In the genomic region with DNA sequence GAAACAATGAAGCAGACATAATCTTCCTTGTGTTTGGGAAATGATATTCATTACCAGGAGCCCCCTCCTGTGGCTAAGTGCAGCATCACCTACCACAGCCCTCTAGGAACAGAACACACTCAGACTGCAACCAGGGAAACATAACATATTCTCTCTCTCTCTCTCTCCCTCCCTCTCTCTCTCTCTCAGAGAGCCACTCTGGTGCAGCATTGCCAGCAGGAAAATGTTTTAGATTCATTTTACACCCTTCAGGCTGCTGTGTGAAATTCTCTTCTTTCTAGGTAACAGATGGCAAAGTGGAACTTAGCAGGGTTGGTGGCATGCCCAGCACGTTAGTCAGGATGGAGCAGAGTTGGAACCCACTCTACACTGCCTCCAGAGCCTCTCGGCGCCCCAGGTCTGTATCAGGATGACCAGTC, we compare ENCODE assay signal across 11 mouse cellular contexts. TPM values are rescaled to one million over a fixed set of nuclear protein-coding genes. Genes with fewer than 3 reads are reported as not detected.
DNase-seq lines count a peak whose midpoint lies in the region; ATAC-seq and TF ChIP-seq lines count a peak whose summit lies in the region.
"Had no signal": no experiment of that assay in that cellular context is flagged by ENCODE, and none has a peak within 500 bp of the region (broad histone marks: within the 10 kb centered on the region; RNA-seq: fewer than 3 reads in every experiment).

No protein-coding gene starts in this region.

- no peaks in the 10 kb centered on the region for H3K27me3 ChIP-seq in midbrain, postnatal 0 days (ENCODE audit: insufficient read depth, low read length)
- H3K27me3 ChIP-seq in midbrain, embryonic 13.5 days, result no peaks in the 10 kb centered on the region; the same call in 1 of the 2 replicates
- no peaks in the 10 kb centered on the region for H3K27me3 ChIP-seq in hindbrain, postnatal 0 days (ENCODE audit: insufficient read depth, low read length)
- H3K27me3 ChIP-seq in stomach, postnatal 0 days (ENCODE audit: control insufficient read depth, insufficient read depth, low read length), result no peaks in the 10 kb centered on the region
- no peaks in the 10 kb centered on the region for H3K27me3 ChIP-seq in midbrain, embryonic 11.5 days (ENCODE audit: control insufficient read depth, insufficient read depth, low read length)
- H3K27me3 ChIP-seq: embryonic facial prominence, embryonic 13.5 days; heart, embryonic 12.5 days; limb, embryonic 12.5 days; midbrain, embryonic 12.5 days had no signal

- H3K4me1 ChIP-seq in midbrain, postnatal 0 days (ENCODE audit: insufficient read depth, low read length), result no peaks in the 10 kb centered on the region
- H3K4me1 ChIP-seq in midbrain, embryonic 13.5 days (replicated peaks), result peaks cover 17% of the 10 kb centered on the region
- H3K4me1 ChIP-seq in hindbrain, postnatal 0 days (ENCODE audit: insufficient read depth, low read length), result 0 out of 2 replicates have a peak, but pooled peaks cover 10% of the 10 kb centered on the region
- H3K4me1 ChIP-seq in stomach, postnatal 0 days (replicated peaks; ENCODE audit: control insufficient read depth, insufficient read depth), result no peaks in the 10 kb centered on the region
- H3K4me1 ChIP-seq in midbrain, embryonic 11.5 days (ENCODE audit: control insufficient read depth, insufficient read depth, low read length), result peaks cover 6% of the 10 kb centered on the region; the same call in 1 of the 2 replicates

- H3K36me3 ChIP-seq in midbrain, postnatal 0 days (ENCODE audit: insufficient read depth, low read length), result no peaks in the 10 kb centered on the region
- H3K36me3 ChIP-seq in midbrain, embryonic 13.5 days, result no peaks in the 10 kb centered on the region
- no peaks in the 10 kb centered on the region for H3K36me3 ChIP-seq in hindbrain, postnatal 0 days (ENCODE audit: insufficient read depth, low read length)
- no peaks in the 10 kb centered on the region for H3K36me3 ChIP-seq in stomach, postnatal 0 days (ENCODE audit: control insufficient read depth, insufficient read depth, low read length)
- no peaks in the 10 kb centered on the region for H3K36me3 ChIP-seq in midbrain, embryonic 11.5 days (ENCODE audit: control insufficient read depth, insufficient read depth, low read length)
- H3K36me3 ChIP-seq: embryonic facial prominence, embryonic 13.5 days; heart, embryonic 12.5 days; midbrain, embryonic 12.5 days had no signal

- no peak overlapping the region for H3K4me2 ChIP-seq in midbrain, postnatal 0 days (ENCODE audit: low read depth, low read length, poor library complexity, severe bottlenecking)
- no peak overlapping the region for H3K4me2 ChIP-seq in midbrain, embryonic 13.5 days (replicated peaks)
- no peak overlapping the region for H3K4me2 ChIP-seq in hindbrain, postnatal 0 days (ENCODE audit: low read depth, low read length)
- no peak overlapping the region for H3K4me2 ChIP-seq in stomach, postnatal 0 days (replicated peaks; ENCODE audit: low read depth)
- no peak overlapping the region for H3K4me2 ChIP-seq in midbrain, embryonic 11.5 days
- H3K4me2 ChIP-seq: embryonic facial prominence, embryonic 13.5 days; heart, embryonic 12.5 days; limb, embryonic 12.5 days; midbrain, embryonic 12.5 days had no signal

- H3K9ac ChIP-seq in midbrain, postnatal 0 days (replicated peaks; ENCODE audit: low read length, poor library complexity, severe bottlenecking), result no peak overlapping the region
- no peak overlapping the region for H3K9ac ChIP-seq in midbrain, embryonic 13.5 days (replicated peaks)
- no peak overlapping the region for H3K9ac ChIP-seq in hindbrain, postnatal 0 days (replicated peaks; ENCODE audit: low read length)
- H3K9ac ChIP-seq in stomach, postnatal 0 days (ENCODE audit: low read length), result no peak overlapping the region
- no peak overlapping the region for H3K9ac ChIP-seq in midbrain, embryonic 11.5 days (ENCODE audit: low read length)
- H3K9ac ChIP-seq: embryonic facial prominence, embryonic 13.5 days; heart, embryonic 12.5 days; limb, embryonic 12.5 days; midbrain, embryonic 12.5 days had no signal

- ATAC-seq in midbrain, postnatal 0 days (ENCODE audit: low FRiP score), result no peak
- ATAC-seq in midbrain, embryonic 13.5 days, result no peak
- ATAC-seq in hindbrain, postnatal 0 days, result 0 out of 2 replicates have a peak, but pooled peaks have one; percentile 47
- no peak for ATAC-seq in stomach, postnatal 0 days (ENCODE audit: low FRiP score, low TSS enrichment)
- no peak for ATAC-seq in midbrain, embryonic 11.5 days (ENCODE audit: low FRiP score)

- H3K27ac ChIP-seq in midbrain, postnatal 0 days (ENCODE audit: low read depth, low read length), result no peak overlapping the region
- H3K27ac ChIP-seq in midbrain, embryonic 13.5 days, result no peak overlapping the region
- peak overlapping the region; percentile 15; the same call in 1 of the 2 replicates for H3K27ac ChIP-seq in hindbrain, postnatal 0 days
- no peak overlapping the region for H3K27ac ChIP-seq in stomach, postnatal 0 days (replicated peaks)
- H3K27ac ChIP-seq in midbrain, embryonic 11.5 days (ENCODE audit: low read depth, low read length), result no peak overlapping the region
- H3K27ac ChIP-seq: embryonic facial prominence, embryonic 13.5 days; limb, embryonic 12.5 days; midbrain, embryonic 12.5 days had no signal

- DNase-seq in midbrain, postnatal 0 days (ENCODE audit: low spot score), result no peak
- peak; percentile 41 for DNase-seq in cerebellum, adult 9-10 months
- DNase-seq in hindbrain, postnatal 0 days (ENCODE audit: low spot score), result peak; percentile 6
- DNase-seq in stomach, postnatal 0 days (ENCODE audit: low spot score), result no peak
- DNase-seq in midbrain, embryonic 11.5 days (ENCODE audit: low spot score, missing footprints), result no peak
- DNase-seq in spleen, postnatal 14 days (ENCODE audit: low spot score in 2 of 2), result no peak

- 69% methylated on average over 3 of the region's 3 CpGs for WGBS in midbrain, postnatal 0 days
- 75% methylated on average over 3 of the region's 3 CpGs for WGBS in midbrain, embryonic 13.5 days
- WGBS in hindbrain, postnatal 0 days, result 34% methylated on average over 3 of the region's 3 CpGs
- WGBS in stomach, postnatal 0 days, result 78% methylated on average over 3 of the region's 3 CpGs
- WGBS in midbrain, embryonic 11.5 days, result 78% methylated on average over 3 of the region's 3 CpGs

- H3K9me3 ChIP-seq in midbrain, postnatal 0 days (ENCODE audit: low read length), result no peaks in the 10 kb centered on the region
- H3K9me3 ChIP-seq in midbrain, embryonic 13.5 days, result no peaks in the 10 kb centered on the region
- H3K9me3 ChIP-seq in hindbrain, postnatal 0 days (ENCODE audit: low read length), result no peaks in the 10 kb centered on the region
- no peaks in the 10 kb centered on the region for H3K9me3 ChIP-seq in stomach, postnatal 0 days (ENCODE audit: control insufficient read depth, low read length)
- H3K9me3 ChIP-seq in midbrain, embryonic 11.5 days (ENCODE audit: control insufficient read depth, low read length), result no peaks in the 10 kb centered on the region; the same call in 1 of the 2 replicates
- H3K9me3 ChIP-seq: embryonic facial prominence, embryonic 13.5 days; heart, embryonic 12.5 days; midbrain, embryonic 12.5 days had no signal

- H3K4me3 ChIP-seq in midbrain, postnatal 0 days (ENCODE audit: low read depth, low read length), result no peak overlapping the region
- H3K4me3 ChIP-seq in midbrain, embryonic 13.5 days (replicated peaks), result no peak overlapping the region
- no peak overlapping the region for H3K4me3 ChIP-seq in hindbrain, postnatal 0 days (ENCODE audit: low read length)
- no peak overlapping the region for H3K4me3 ChIP-seq in stomach, postnatal 0 days (ENCODE audit: low read depth, low read length)
- no peak overlapping the region for H3K4me3 ChIP-seq in midbrain, embryonic 11.5 days (ENCODE audit: low read depth, low read length)
- H3K4me3 ChIP-seq: embryonic facial prominence, embryonic 13.5 days; heart, embryonic 12.5 days; limb, embryonic 12.5 days; midbrain, embryonic 12.5 days had no signal

- TF ChIP-seq CTCF in midbrain, postnatal 0 days (IDR thresholded peaks at IDR 0.05), result peak; percentile 28; the same call in 1 of the 2 replicates
- TF ChIP-seq CTCF in hindbrain, postnatal 0 days (IDR thresholded peaks at IDR 0.05; ENCODE audit: low read depth), result peak; percentile 20; the same call in 1 of the 2 replicates
- peak; percentile 43 for TF ChIP-seq CTCF in stomach, postnatal 0 days (IDR thresholded peaks at IDR 0.05; ENCODE audit: low read depth)

- no peak for TF ChIP-seq EP300 in stomach, postnatal 0 days (optimal IDR thresholded peaks at IDR 0.05)

RNA-seq across cellular contexts. Expression of a gene that starts 22.7 kb away (rescaled TPM):
- 2.1 and 4.4 TPM in 2 replicates for total RNA-seq in midbrain, postnatal 0 days (2014; rRNA removed)
- polyA plus RNA-seq in midbrain, postnatal 0 days (2015; fragmentation: Nextera tagmentation; extraction: Ambion mirVana), result 0.99 and 1.6 TPM in 2 replicates
- 2.8 and 3.6 TPM in 2 replicates for polyA plus RNA-seq in midbrain, embryonic 13.5 days (2015; fragmentation: Nextera tagmentation; extraction: Ambion mirVana)
- 4.7 and 6.8 TPM in 2 replicates for total RNA-seq in hindbrain, postnatal 0 days (2014; rRNA removed)
- polyA plus RNA-seq in hindbrain, postnatal 0 days (2015; fragmentation: Nextera tagmentation; extraction: Ambion mirVana), result 3.6 and 3.7 TPM in 2 replicates
- polyA plus RNA-seq in stomach, postnatal 0 days (2015; fragmentation: Nextera tagmentation; extraction: Ambion mirVana), result 4.5 and 5.2 TPM in 2 replicates
- 6.9 and 9.2 TPM in 2 replicates for polyA plus RNA-seq in midbrain, embryonic 11.5 days (2014; fragmentation: Nextera tagmentation; extraction: Ambion mirVana)

RNA-seq across cellular contexts. Expression of a gene that starts 42.0 kb away (rescaled TPM):
- 45.9 and 48.2 TPM in 2 replicates for total RNA-seq in midbrain, postnatal 0 days (2014; rRNA removed)
- 1.7 TPM in 2 replicates for polyA plus RNA-seq in midbrain, postnatal 0 days (2015; fragmentation: Nextera tagmentation; extraction: Ambion mirVana)
- 3.5 and 4.1 TPM in 2 replicates for polyA plus RNA-seq in midbrain, embryonic 13.5 days (2015; fragmentation: Nextera tagmentation; extraction: Ambion mirVana)
- 51.6 and 57.3 TPM in 2 replicates for total RNA-seq in hindbrain, postnatal 0 days (2014; rRNA removed)
- polyA plus RNA-seq in hindbrain, postnatal 0 days (2015; fragmentation: Nextera tagmentation; extraction: Ambion mirVana), result 2.0 and 2.7 TPM in 2 replicates
- 2.9 TPM in 2 replicates for polyA plus RNA-seq in stomach, postnatal 0 days (2015; fragmentation: Nextera tagmentation; extraction: Ambion mirVana)
- polyA plus RNA-seq in midbrain, embryonic 11.5 days (2014; fragmentation: Nextera tagmentation; extraction: Ambion mirVana), result 5.7 and 6.6 TPM in 2 replicates

Comparison
In these comparisons a context has a peak if more than half of its experiments do, and no peak if none do; other contexts are left out.
1. DNase-seq: peak in cerebellum, adult 9-10 months (single experiment) and hindbrain, postnatal 0 days (single experiment); none in midbrain, postnatal 0 days (single experiment), stomach, postnatal 0 days (single experiment), midbrain, embryonic 11.5 days (single experiment) and spleen, postnatal 14 days (0 of 2).
2. Peak in every context shown above with its lines, with median percentiles within 50 percentile points of each other: CTCF ChIP-seq.